Mouse (Mus musculus) forebrain, embryonic 15.5 days (tissue): ENCODE measurements around the gene Mthfd1l. TPM values are rescaled to one million over a fixed set of nuclear protein-coding genes. Genes with fewer than 3 reads are reported as not detected.

Source experiments
- ATAC-seq: fragments of 200-750 bp; cut with Nextera tagmentation; replicated peaks from 2 replicates; pipeline ENCODE4 v1.8.0; 2017; ENCODE audit warnings: mild to moderate bottlenecking, moderate TSS enrichment, moderate library complexity
- H3K27ac ChIP-seq: fragments of 300-500 bp; sonication (generic); replicated peaks from 2 replicates; pipeline ENCODE4 v1.5.1; 2015; ENCODE audit warnings: mild to moderate bottlenecking, inconsistent platforms
- H3K27me3 ChIP-seq: fragments of 300-500 bp; sonication (generic); 2 replicates; pipeline ENCODE4 v1.6.1; 2015; ENCODE audit warnings: inconsistent platforms
- H3K36me3 ChIP-seq: fragments of 300-500 bp; sonication (generic); 2 replicates; pipeline ENCODE4 v1.6.1; 2015; ENCODE audit warnings: mild to moderate bottlenecking, inconsistent platforms
- H3K4me1 ChIP-seq: fragments of 300-500 bp; sonication (generic); 2 replicates; pipeline ENCODE4 v1.6.1; 2015; ENCODE audit warnings: inconsistent platforms
- H3K4me2 ChIP-seq: fragments of 300-500 bp; sonication (generic); replicated peaks from 2 replicates; pipeline ENCODE4 v1.6.1; 2015; ENCODE audit warnings: mild to moderate bottlenecking, inconsistent platforms
- H3K4me3 ChIP-seq: fragments of 300-500 bp; sonication (generic); 2 replicates; pipeline ENCODE4 v1.5.1; 2015; ENCODE audit warnings: mild to moderate bottlenecking, inconsistent platforms
- H3K9ac ChIP-seq: fragments of 300-500 bp; sonication (generic); replicated peaks from 2 replicates; pipeline ENCODE4 v1.6.1; 2015; ENCODE audit warnings: mild to moderate bottlenecking, inconsistent platforms
- H3K9me3 ChIP-seq: fragments of 300-500 bp; sonication (generic); 2 replicates; pipeline ENCODE4 v1.6.1; 2016; ENCODE audit warnings: inconsistent platforms
- WGBS: fragments of 180-500 bp; shearing (Covaris S2); methylation state at CpG from one replicate; pipeline ENCODE4 v1.1.7; 2015; ENCODE audit warnings: mixed read lengths; 5-methylcytosine and 5-hydroxymethylcytosine counted together
- polyA plus RNA-seq: library from polyadenylated mRNA; unstranded; fragments of >200 nt; fragmentation: Nextera tagmentation; extraction: Ambion mirVana; gene quantifications from 2 replicates; pipeline ENCODE4 v1.2.1, GENCODE M21; 2015

Gene Mthfd1l
- polyA plus RNA-seq, 1 experiment from 2014 or later: 3.6 TPM

GRCm38 (mm10) chr10:4096151-4096550 lies 123.2 kb downstream of the Mthfd1l start:
- Histone ChIP-seq H3K9ac (no peak overlapping the region), H3K27ac (no peak overlapping the region), H3K36me3 (no peaks in the 10 kb centered on the region), H3K4me2 (no peak overlapping the region), H3K4me1 (no peaks in the 10 kb centered on the region), H3K27me3 (no peaks in the 10 kb centered on the region), H3K4me3 (no peak overlapping the region), H3K9me3 (no peaks in the 10 kb centered on the region)
- 85% methylated on average over 5 of the region's 5 CpGs for WGBS
- ATAC-seq: no peak

- Histone ChIP-seq H3K27ac (no peak overlapping the region), H3K9me3 (no peaks in the 10 kb centered on the region), H3K9ac (no peak overlapping the region), H3K4me1 (no peaks in the 10 kb centered on the region), H3K27me3 (no peaks in the 10 kb centered on the region), H3K4me2 (no peak overlapping the region), H3K36me3 (no peaks in the 10 kb centered on the region), H3K4me3 (no peak overlapping the region)
- WGBS: 96% methylated on average over 6 of the region's 6 CpGs
- ATAC-seq: no peak
Observed at GRCm38 (mm10) chr10:4100007-4100406, 127.1 kb downstream of the Mthfd1l start.

- Histone ChIP-seq H3K27ac (peak overlapping the region; percentile 69), H3K4me3 (no peak overlapping the region), H3K27me3 (no peaks in the 10 kb centered on the region), H3K4me2 (no peak overlapping the region), H3K9ac (no peak overlapping the region), H3K9me3 (no peaks in the 10 kb centered on the region), H3K36me3 (no peaks in the 10 kb centered on the region), H3K4me1 (peaks cover 20% of the 10 kb centered on the region)
- 5% methylated on average over 10 of the region's 10 CpGs for WGBS
- peak; percentile 62 for ATAC-seq
Observed at GRCm38 (mm10) chr10:4105676-4106528, 133.0 kb downstream of the Mthfd1l start.

- ATAC-seq: no peak
- no peaks in the 10 kb centered on the region for H3K9me3 ChIP-seq
- no peak overlapping the region for H3K9ac ChIP-seq
- H3K36me3 ChIP-seq: no peaks in the 10 kb centered on the region
- H3K4me2 ChIP-seq: no peak overlapping the region
- no peak overlapping the region for H3K27ac ChIP-seq
- no peaks in the 10 kb centered on the region for H3K27me3 ChIP-seq
- WGBS: 22% methylated on average over 7 of the region's 7 CpGs
- peaks cover 27% of the 10 kb centered on the region for H3K4me1 ChIP-seq
- no peak overlapping the region for H3K4me3 ChIP-seq
Observed at GRCm38 (mm10) chr10:4107661-4108338, 134.9 kb downstream of the Mthfd1l start.

- peaks cover 34% of the 10 kb centered on the region for H3K4me1 ChIP-seq
- H3K4me2 ChIP-seq: no peak overlapping the region
- no peaks in the 10 kb centered on the region for H3K36me3 ChIP-seq
- no peak overlapping the region for H3K27ac ChIP-seq
- no peaks in the 10 kb centered on the region for H3K27me3 ChIP-seq
- no peak for ATAC-seq
- H3K4me3 ChIP-seq: no peak overlapping the region
- H3K9me3 ChIP-seq: no peaks in the 10 kb centered on the region
- 33% methylated on average over 9 of the region's 9 CpGs for WGBS
- H3K9ac ChIP-seq: no peak overlapping the region
Observed at GRCm38 (mm10) chr10:4108462-4108861, 135.5 kb downstream of the Mthfd1l start.

GRCm38 (mm10) chr10:4111095-4111794 lies 138.3 kb downstream of the Mthfd1l start:
- no peak overlapping the region for H3K9ac ChIP-seq
- 0 out of 2 replicates have a peak overlapping the region, but pooled peaks have one; percentile 1 for H3K27ac ChIP-seq
- H3K9me3 ChIP-seq: no peaks in the 10 kb centered on the region
- H3K4me1 ChIP-seq: peaks cover 25% of the 10 kb centered on the region
- 83% methylated on average over 19 of the region's 19 CpGs for WGBS
- H3K36me3 ChIP-seq: no peaks in the 10 kb centered on the region
- no peak for ATAC-seq
- H3K27me3 ChIP-seq: no peaks in the 10 kb centered on the region
- H3K4me3 ChIP-seq: no peak overlapping the region
- H3K4me2 ChIP-seq: no peak overlapping the region

- Histone ChIP-seq H3K9me3 (no peaks in the 10 kb centered on the region), H3K4me2 (no peak overlapping the region), H3K27me3 (no peaks in the 10 kb centered on the region), H3K9ac (no peak overlapping the region), H3K36me3 (no peaks in the 10 kb centered on the region), H3K4me3 (no peak overlapping the region), H3K27ac (0 out of 2 replicates have a peak overlapping the region, but pooled peaks have one; percentile 1), H3K4me1 (peaks cover 20% of the 10 kb centered on the region)
- no peak for ATAC-seq
- WGBS: 75% methylated on average over 8 of the region's 8 CpGs
Observed at GRCm38 (mm10) chr10:4111795-4112139, 138.8 kb downstream of the Mthfd1l start.

- peak; percentile 64 for ATAC-seq
- no peak overlapping the region for H3K4me2 ChIP-seq
- peaks cover 19% of the 10 kb centered on the region for H3K4me1 ChIP-seq
- H3K9ac ChIP-seq: no peak overlapping the region
- H3K4me3 ChIP-seq: no peak overlapping the region
- H3K36me3 ChIP-seq: no peaks in the 10 kb centered on the region
- no peaks in the 10 kb centered on the region for H3K9me3 ChIP-seq
- peak overlapping the region; percentile 29 for H3K27ac ChIP-seq
- no peaks in the 10 kb centered on the region for H3K27me3 ChIP-seq
- 17% methylated on average over 17 of the region's 17 CpGs for WGBS
Observed at GRCm38 (mm10) chr10:4112611-4113327, 139.9 kb downstream of the Mthfd1l start.

- no peaks in the 10 kb centered on the region for H3K27me3 ChIP-seq
- ATAC-seq: no peak
- no peak overlapping the region for H3K9ac ChIP-seq
- no peaks in the 10 kb centered on the region for H3K9me3 ChIP-seq
- H3K4me1 ChIP-seq: peaks cover 17% of the 10 kb centered on the region
- 87% methylated on average over 5 of the region's 5 CpGs for WGBS
- no peaks in the 10 kb centered on the region for H3K36me3 ChIP-seq
- H3K27ac ChIP-seq: peak overlapping the region; percentile 29
- H3K4me3 ChIP-seq: no peak overlapping the region
- H3K4me2 ChIP-seq: no peak overlapping the region
Observed at GRCm38 (mm10) chr10:4113328-4113658, 140.4 kb downstream of the Mthfd1l start.

- H3K27ac ChIP-seq: no peak overlapping the region
- H3K27me3 ChIP-seq: no peaks in the 10 kb centered on the region
- H3K9ac ChIP-seq: no peak overlapping the region
- no peak for ATAC-seq
- no peak overlapping the region for H3K4me3 ChIP-seq
- H3K4me2 ChIP-seq: no peak overlapping the region
- no peaks in the 10 kb centered on the region for H3K36me3 ChIP-seq
- H3K4me1 ChIP-seq: peaks cover 22% of the 10 kb centered on the region
- no peaks in the 10 kb centered on the region for H3K9me3 ChIP-seq
Observed at GRCm38 (mm10) chr10:4116653-4117052, 143.7 kb downstream of the Mthfd1l start.

- Histone ChIP-seq H3K27me3 (no peaks in the 10 kb centered on the region), H3K4me3 (no peak overlapping the region), H3K4me2 (no peak overlapping the region), H3K9me3 (no peaks in the 10 kb centered on the region), H3K9ac (no peak overlapping the region), H3K36me3 (no peaks in the 10 kb centered on the region), H3K4me1 (peaks cover 22% of the 10 kb centered on the region), H3K27ac (no peak overlapping the region)
- no peak for ATAC-seq
- WGBS: 73% methylated on average over 7 of the region's 7 CpGs
Observed at GRCm38 (mm10) chr10:4117091-4117490, 144.2 kb downstream of the Mthfd1l start.

GRCm38 (mm10) chr10:4119287-4119686 lies 146.4 kb downstream of the Mthfd1l start:
- H3K36me3 ChIP-seq: no peaks in the 10 kb centered on the region
- no peak overlapping the region for H3K4me2 ChIP-seq
- no peaks in the 10 kb centered on the region for H3K27me3 ChIP-seq
- H3K9ac ChIP-seq: no peak overlapping the region
- ATAC-seq: peak; percentile 80
- H3K4me3 ChIP-seq: no peak overlapping the region
- H3K4me1 ChIP-seq: peaks cover 7% of the 10 kb centered on the region
- H3K9me3 ChIP-seq: no peaks in the 10 kb centered on the region
- no peak overlapping the region for H3K27ac ChIP-seq
- 42% methylated on average over 4 of the region's 4 CpGs for WGBS
